Mouse (Mus musculus) embryonic stem cell, embryonic (primary cell): ENCODE results near the gene Lmntd1.

Source experiments
- CTCF ChIA-PET, 4 experiments: fragments of 300-600 bp in 2 of 4; fragments of 350-600 bp in 2 of 4; sonication (Branson Sonifier 250); formaldehyde crosslinking; loops; one replicate each; lab custom pipeline; 2022; ENCODE audit warnings: inconsistent platforms in 2 of 4; lab: Charles Lee
- POLR2A ChIA-PET, 4 experiments: fragments of 300-600 bp in 2 of 4; fragments of 350-600 bp in 2 of 4; sonication (Branson Sonifier 250); formaldehyde crosslinking; loops; one replicate each; lab custom pipeline; 2022; ENCODE audit warnings: antibody characterized with exemption in 4 of 4, inconsistent platforms in 1 of 4; lab: Charles Lee

The Lmntd1 gene

DNA sequence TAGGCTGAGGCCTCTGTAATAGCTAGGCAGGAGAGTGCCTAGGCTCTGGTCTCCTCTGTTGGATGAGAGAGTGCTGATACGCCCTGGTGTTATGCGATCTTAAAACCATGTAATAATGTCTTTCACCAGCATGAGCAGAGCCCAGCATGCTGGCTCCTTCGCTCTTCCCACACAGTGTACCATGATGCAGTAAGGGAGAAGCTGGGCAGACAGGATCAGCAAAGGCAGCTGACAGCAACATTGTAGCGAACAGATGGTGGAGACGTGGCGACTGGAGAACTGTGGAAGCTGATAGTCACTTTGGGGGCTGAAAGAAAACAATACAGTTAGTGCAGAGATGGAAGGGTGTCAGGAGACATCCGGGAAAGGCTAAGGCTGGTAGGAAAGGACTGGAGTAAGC lies 224.2 kb downstream of the Lmntd1 start:
- ChIA-PET CTCF (no interaction called here), POLR2A (no interaction called here)

DNA sequence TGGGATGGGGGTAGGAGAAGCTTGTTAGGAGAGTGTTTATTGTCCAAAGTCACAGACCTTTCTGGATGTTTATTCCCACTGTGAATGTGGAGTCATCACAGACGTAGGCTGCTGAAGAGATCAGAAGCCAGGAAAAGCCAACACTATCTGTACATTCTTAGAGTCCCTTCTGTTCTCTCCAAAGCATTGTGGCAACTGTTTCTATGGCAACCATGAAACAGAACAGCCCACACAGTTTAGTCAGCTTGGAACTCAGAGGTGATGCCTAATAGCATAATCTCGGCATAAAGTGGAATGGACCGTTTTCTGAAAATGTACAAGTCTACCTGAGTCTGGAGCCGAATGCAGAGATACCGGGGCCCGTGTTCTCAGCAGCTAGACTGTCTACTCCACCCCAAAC lies 226.7 kb downstream of the Lmntd1 start:
- CTCF ChIA-PET = interaction anchor here in 1 of 4 experiments (0.5 kb wide), 1 partner anchor 1022 kb away, joined by 3 read pairs; no protein-coding TSS in a partner anchor
- POLR2A ChIA-PET = interaction anchor here in 2 of 4 experiments (0.6 to 0.7 kb wide), 2 partner anchors 22 to 111 kb away, joined by 3 read pairs; no protein-coding TSS in a partner anchor

DNA sequence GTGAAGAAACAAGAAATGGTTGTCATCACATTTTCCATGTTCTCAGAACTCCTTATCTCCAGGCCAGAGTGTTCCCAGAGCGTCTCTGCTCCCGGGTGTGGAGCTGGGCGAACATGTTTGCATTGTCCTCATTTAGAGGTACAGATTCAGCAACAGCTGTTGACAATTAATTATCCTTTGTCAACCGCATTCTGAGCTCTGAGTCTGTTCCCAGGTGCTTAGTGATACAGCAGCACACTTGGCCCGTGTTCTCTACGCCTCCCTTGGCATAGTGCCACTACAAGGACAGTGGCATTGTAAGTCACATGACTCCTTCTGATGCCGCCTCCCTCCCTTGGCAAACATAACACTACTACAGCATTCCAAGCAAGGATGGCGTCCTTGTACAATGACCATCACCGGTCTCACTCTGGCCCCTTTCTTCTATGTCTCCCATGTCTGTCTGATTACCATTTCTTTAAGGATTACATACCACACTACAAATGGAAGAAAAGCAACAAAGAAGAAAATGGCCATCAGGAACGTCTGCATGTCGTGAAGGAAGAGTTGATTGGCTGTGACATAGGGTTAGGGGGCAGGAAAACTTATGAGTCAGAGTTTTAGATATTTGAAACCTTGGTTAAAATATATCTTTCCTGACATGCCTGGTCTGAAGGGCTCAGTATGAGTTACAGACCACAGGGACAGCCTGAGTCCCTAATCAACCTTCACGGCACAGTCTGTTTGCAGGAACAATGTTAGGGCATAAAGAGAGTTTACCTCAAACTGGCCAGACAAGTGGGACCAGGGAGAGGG lies 231.3 kb downstream of the Lmntd1 start:
- ChIA-PET POLR2A (no interaction called here), CTCF (no interaction called here)

DNA sequence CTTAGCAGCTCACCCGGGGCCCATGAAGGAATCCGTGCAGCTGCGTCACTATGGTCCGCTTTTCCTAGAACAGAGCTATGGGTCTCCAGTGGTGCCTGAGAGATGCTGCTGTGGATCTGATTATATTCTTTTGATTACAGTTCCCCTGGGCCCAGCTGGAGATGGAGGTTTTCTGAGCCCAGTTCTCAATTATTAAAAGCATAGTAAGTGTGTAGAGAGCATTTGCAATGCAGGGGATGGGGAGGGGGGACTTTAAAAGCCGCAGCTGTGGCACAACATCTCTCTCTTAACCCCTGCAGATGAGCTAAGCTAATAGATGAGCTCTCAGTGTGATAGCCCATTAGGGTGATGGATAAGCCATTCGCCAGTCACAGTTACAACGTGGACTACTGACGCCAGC lies 233.2 kb downstream of the Lmntd1 start:
- POLR2A ChIA-PET = interaction anchor here in 1 of 4 experiments (0.5 kb wide), 1 partner anchor 438 kb away, joined by 8 read pairs; no protein-coding TSS in a partner anchor
- CTCF ChIA-PET = interaction anchor here in 1 of 4 experiments (0.7 kb wide), 1 partner anchor 17 kb away, joined by 3 read pairs; no protein-coding TSS in a partner anchor

DNA sequence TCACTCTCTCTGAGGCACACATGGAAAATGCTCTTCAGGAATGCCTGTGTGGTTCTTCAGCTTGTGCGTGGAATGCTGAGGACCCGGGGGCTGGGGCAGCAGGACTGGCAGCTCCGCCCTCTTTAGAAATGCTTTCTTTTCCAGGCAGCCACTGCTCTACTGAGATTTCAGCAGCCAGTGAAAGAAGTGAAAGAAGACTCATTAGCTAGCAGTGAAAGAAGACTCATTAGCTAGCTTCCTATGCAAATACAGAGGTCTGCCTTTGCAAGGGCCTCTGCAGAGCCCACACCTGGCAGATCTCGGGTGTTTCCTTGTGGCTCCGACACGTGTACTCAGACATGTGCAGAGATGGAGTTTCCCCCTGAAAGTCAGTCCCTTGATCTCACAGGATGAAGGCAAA lies 234.9 kb downstream of the Lmntd1 start:
- POLR2A ChIA-PET = interaction anchor here in 2 of 4 experiments (1.0 to 1.3 kb wide), 3 partner anchors 9 to 13 kb away, joined by 3 read pairs; no protein-coding TSS in a partner anchor
- CTCF ChIA-PET = no interaction called here

DNA sequence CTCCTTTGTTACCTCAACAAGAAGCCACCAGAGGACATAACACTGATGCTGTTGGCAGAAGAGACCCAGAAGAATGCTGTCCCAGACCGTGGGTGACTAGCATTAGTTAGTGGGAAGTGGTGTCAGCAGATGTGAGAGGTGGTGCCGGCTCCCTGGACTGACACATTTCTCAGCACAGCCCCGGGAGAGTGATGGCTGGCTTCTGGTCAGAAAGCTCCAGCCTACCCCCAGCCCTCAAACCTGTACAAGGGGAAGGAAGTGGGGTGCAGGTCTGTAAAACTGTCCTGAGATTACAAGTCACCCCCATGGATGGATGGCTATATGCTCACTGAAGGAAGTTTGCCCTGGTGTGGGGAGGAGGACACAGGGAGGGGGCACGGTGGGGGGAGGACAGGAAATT lies 235.4 kb downstream of the Lmntd1 start:
- CTCF ChIA-PET = interaction anchor here in 1 of 4 experiments (0.5 kb wide), 1 partner anchor 827 kb away, joined by 3 read pairs; no protein-coding TSS in a partner anchor
- POLR2A ChIA-PET = interaction anchor here in 2 of 4 experiments (1.0 to 1.3 kb wide), 3 partner anchors 9 to 13 kb away, joined by 3 read pairs; no protein-coding TSS in a partner anchor

DNA sequence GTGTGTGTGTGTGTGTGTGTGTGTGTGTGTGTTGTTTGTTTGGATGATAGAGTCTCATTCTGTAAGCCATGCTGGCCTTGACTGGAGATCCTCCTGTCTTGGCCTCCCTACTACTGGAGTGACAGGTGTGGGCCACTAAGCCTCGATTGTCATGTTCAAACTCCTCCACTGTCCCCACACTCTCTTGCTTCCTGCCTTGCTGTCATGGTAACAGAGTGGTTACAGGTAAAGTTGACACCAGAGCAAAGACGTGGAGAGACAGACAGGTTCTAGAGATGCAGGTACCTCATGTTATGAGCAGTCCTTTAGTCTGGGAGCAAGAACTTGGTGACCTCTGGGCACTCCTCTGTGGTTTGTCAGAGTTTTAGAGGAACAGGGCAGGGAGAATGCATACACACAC lies 239.7 kb downstream of the Lmntd1 start:
- ChIA-PET POLR2A (no interaction called here), CTCF (no interaction called here)

DNA sequence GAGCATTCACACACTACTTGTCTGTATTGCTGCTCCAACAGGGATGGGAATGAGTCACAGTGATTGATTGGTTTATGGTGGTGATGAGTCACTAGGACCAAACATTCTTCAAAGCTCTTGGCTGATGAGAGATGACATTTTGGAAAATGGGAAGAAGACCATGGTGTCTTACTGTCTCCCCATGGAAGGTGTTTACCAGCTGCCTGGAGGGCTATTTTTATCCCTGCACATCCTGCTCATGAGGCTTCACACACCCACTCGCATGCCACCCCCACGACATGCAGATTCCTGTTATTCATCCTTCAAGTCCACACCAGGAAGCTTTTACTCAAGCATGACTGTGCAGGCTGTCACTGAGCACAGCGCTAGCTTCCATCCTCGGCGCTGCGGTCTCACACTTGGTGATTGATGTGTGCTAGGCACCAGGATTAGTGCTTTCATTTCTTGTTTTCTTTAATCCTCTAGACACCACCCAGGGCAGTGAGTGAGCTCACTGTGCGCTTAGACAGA lies 240.4 kb downstream of the Lmntd1 start:
- POLR2A ChIA-PET = no interaction called here
- CTCF ChIA-PET = interaction anchor here in 1 of 4 experiments (0.6 kb wide), 1 partner anchor 20 kb away, joined by 3 read pairs; no protein-coding TSS in a partner anchor

DNA sequence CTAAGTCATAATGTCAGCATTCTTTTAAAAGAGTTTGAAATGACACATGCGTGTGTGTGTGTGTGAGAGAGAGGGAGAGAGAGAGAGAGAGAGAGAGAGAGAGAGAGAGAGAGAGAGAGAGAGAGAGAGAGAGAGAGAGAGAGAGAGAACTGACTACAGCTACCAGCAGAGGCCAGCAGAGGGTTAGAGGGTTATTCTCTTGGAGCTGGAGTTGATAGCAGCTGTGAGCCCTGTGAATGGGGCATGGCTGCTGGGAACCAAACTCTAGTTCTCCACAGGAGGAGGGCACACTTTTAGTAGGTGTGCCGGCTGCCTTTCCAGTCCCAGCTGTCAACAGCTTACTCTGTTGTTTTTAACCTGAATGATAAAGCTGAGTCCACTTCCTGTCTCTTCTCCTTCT lies 242.1 kb downstream of the Lmntd1 start:
- CTCF ChIA-PET = interaction anchor here in 3 of 4 experiments (0.6 to 0.9 kb wide), 5 partner anchors 11 to 1037 kb away, joined by 3 to 13 read pairs (median 4); no protein-coding TSS in a partner anchor
- POLR2A ChIA-PET = interaction anchor here in 2 of 4 experiments (0.5 to 1.2 kb wide), 3 partner anchors 11 to 152 kb away, joined by 3 to 4 read pairs (median 3); no protein-coding TSS in a partner anchor

DNA sequence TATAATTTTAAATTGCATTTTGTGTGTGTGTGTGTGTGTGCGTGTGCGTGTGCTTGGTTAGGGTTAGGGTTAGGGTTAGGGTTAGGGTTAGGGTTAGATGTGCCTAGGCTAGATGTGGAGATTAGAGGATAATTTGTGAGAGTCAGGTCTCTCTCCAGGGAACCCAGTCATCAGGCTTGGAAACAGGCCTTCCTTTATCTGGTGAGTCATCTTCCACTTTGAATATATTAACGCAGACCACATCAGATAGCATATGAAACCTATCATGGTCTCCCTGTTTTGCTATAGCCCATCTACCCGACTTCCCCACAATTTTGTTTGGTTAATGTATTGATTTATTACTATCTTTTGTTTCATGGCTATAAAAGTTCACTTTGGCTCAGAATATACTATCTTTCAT lies 242.5 kb downstream of the Lmntd1 start:
- POLR2A ChIA-PET = interaction anchor here in 1 of 4 experiments (1.2 kb wide), 1 partner anchor 55 kb away, joined by 3 read pairs; no protein-coding TSS in a partner anchor
- CTCF ChIA-PET = interaction anchor here in 2 of 4 experiments (0.6 to 0.7 kb wide), 2 partner anchors 453 to 1037 kb away, joined by 3 to 13 read pairs; no protein-coding TSS in a partner anchor

DNA sequence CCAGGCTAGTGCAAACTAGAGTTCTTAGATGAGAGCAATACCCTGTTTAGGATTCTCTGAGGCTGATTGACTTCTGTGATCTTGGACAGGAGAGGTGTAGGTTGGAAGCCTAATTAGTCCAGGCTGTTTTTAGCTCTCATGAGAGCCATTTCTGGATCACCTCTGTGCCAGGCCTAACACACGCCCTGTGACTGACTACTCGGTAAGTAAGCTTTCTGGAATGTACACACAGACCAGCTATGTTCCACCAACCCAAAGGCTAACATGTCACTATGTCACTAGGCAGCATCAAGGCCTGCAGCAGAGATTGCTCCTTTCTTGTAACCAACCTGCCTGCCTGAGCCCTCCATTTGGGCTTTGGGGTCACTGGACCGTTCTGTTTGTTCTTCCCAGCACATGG lies 243.8 kb downstream of the Lmntd1 start:
- ChIA-PET POLR2A (interaction anchor here in 1 of 4 experiments (1.0 kb wide), 1 partner anchor 8 kb away, joined by 3 read pairs; no protein-coding TSS in a partner anchor), CTCF (no interaction called here)

DNA sequence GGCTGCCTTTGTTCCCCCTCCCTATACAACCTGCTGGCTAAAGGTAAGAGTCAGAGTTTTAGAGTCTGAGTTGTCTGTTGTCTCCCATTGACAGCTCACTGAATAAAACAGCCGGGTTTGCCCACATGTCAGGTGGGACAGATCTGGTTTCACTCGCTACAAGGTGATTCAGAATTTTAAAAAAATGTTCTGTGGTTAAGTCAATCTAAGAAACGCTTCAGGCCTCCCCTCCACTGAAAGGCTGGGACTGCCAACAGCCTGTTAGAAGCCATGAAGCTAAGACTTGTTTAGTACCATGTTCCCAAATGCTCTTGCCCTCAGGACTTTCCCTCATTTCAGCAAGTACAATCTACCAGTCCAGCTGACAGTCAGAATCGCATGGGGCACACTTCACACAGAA lies 244.8 kb downstream of the Lmntd1 start:
- ChIA-PET POLR2A (no interaction called here), CTCF (no interaction called here)

DNA sequence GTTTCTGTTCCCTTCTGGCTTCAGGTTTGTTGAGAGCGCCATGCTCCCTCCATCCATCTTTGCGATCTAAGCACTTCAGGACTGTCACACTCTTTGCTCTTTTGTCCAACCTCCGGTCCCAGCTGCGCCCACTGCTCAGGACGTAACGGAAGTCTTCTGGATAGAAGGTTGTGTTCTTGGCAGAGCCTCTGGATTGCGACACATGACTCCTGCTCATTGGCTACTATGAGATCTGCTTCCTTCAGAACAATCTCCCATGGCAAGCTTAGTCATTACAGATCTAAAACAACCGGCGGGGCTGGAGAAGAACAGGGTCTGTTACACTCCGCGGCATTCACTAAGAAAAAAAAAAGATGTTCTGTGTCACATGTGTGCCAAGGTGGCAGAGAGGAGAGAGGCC lies 247.6 kb downstream of the Lmntd1 start:
- ChIA-PET CTCF (interaction anchor here in 1 of 4 experiments (0.6 kb wide), 1 partner anchor 458 kb away, joined by 3 read pairs; no protein-coding TSS in a partner anchor), POLR2A (interaction anchor here in 2 of 4 experiments (0.6 to 1.2 kb wide), 2 partner anchors 13 to 220 kb away, joined by 3 read pairs; no protein-coding TSS in a partner anchor)

DNA sequence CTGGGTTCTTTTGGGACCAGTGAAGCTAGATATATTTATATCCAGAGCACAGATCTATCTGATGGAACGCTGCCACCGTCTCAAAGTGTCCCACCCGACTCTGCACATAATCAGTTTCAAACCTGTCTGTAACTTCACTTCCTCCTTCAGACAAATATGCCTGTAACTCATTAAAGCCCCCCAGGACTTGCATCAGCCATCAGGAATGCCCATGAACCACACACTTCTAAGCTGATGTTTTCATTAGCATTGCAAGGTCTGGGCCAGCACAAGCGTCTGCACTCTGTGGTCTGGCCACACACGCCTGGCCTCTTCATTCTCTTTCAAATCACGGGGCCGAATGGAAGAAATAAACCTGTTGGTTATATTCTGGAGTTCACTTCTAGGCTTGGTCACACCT lies 250.4 kb downstream of the Lmntd1 start:
- ChIA-PET POLR2A (no interaction called here), CTCF (interaction anchor here in 2 of 4 experiments (0.6 to 1.2 kb wide), 3 partner anchors 17 to 430 kb away, joined by 3 to 9 read pairs (median 3); no protein-coding TSS in a partner anchor)

DNA sequence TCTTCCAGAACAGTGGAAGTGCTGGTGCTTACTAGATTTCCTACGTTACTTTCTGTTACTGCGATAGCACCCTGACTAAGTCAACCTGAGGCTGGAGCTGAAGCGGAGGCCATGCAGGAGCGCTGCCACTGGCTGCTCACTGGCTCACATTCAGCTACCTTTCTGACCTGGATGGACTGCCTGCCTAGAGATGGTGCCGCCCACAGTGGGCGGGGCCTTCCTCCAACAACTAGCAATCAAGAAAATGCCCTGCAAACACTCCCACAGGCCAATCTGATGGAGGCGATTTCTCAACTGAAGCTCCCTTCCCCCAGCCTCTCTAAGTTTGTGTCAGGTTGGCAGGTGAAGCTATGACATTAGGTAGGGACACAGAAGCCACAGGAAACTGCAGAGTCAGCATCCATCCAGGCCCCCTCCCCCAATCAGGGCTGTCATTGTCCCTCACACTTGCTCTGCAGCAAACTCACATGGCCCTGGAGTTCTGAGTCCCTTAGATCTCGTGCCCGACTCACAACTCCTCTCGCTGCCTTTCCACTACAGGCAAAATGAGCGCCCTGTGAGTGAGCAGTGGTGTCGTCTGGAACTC lies 252.9 kb downstream of the Lmntd1 start:
- ChIA-PET POLR2A (interaction anchor here (0.5 to 2.4 kb wide), 19 partner anchors 11 to 384 kb away, joined by 3 to 14 read pairs (median 3); partner anchors contain the start of genes Casc1 (in 2 of the 4) and Etfrf1 (in 2 of the 4)), CTCF (interaction anchor here (0.6 to 2.4 kb wide), 19 partner anchors 10 to 944 kb away, joined by 3 to 12 read pairs (median 4); no protein-coding TSS in a partner anchor)

DNA sequence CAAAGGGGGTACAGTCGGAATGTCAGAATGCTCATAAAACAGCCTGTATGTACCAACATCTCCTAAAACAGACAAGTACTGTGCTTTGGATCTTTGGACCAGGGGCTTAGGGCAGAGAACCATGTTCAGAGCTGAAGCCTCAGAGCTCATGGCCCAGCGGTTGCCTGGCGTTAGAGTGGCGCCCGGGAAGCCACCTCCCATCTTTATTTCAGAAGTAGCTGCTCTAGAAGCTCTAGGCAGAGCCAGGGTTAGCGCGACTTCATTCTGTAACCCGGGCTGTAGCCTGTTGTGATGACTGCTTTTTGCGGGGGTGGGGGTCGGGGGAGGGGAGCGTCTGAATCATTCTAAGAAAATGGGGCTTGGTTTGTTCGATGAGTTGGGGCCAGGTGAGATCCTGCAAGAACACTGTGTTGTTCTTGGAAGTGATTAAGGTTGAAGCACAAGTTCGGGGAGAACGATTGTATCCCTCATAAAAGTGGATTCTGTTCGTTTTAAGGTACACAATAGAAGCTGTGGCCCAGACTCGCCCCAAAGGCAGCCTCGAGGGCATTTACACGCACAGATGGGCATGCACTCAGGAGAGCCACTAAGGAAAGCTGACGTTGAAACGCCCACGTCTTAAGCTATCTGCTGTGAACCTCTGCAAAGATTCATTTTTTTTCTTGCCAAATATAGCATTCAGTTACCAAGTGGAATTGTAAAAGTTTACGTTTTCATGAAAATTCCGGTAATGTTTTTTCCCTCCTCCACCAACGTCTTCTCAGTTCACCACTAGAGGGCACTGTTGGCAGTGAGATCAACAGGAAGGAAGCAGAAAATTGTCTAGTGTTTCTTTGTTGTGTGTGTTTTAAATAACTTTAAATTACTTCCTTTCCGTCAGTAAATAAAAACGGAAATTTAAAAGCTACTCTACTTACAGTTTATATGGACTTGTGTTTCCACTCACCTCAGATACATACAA lies 254.4 kb downstream of the Lmntd1 start:
- ChIA-PET POLR2A (interaction anchor here in 3 of 4 experiments (0.6 to 2.4 kb wide), 10 partner anchors 12 to 470 kb away, joined by 3 to 13 read pairs (median 3); no protein-coding TSS in a partner anchor), CTCF (interaction anchor here (0.5 to 2.4 kb wide), 20 partner anchors 8 to 1453 kb away, joined by 3 to 12 read pairs (median 4); no protein-coding TSS in a partner anchor)

DNA sequence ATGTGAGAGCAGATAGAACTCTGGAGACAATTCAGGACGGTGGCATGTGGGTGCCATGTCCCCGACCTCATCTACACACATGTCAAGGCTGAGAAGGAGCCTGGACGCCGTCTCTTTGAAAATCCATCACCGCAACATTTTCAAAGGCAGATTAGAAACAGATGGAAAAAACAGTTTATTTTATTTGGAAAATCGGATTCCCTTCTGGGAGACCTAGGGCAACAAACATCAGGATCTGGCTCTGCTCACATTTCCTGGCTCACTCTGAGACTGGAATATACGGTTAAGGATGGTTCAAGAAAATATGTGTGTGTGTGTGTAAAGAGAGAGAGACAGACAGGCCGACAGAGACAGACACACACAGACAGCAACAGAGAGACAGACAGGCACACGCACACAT lies 256.1 kb downstream of the Lmntd1 start:
- ChIA-PET CTCF (no interaction called here), POLR2A (no interaction called here)
